Mouse (Mus musculus): ENCODE results near the gene Ggcx. TPM values are rescaled to one million over a fixed set of nuclear protein-coding genes. Genes with fewer than 3 reads are reported as not detected.

Ggcx gene
- polyA plus RNA-seq, 1 experiment from 2014 or later = 23.9 TPM

DNA sequence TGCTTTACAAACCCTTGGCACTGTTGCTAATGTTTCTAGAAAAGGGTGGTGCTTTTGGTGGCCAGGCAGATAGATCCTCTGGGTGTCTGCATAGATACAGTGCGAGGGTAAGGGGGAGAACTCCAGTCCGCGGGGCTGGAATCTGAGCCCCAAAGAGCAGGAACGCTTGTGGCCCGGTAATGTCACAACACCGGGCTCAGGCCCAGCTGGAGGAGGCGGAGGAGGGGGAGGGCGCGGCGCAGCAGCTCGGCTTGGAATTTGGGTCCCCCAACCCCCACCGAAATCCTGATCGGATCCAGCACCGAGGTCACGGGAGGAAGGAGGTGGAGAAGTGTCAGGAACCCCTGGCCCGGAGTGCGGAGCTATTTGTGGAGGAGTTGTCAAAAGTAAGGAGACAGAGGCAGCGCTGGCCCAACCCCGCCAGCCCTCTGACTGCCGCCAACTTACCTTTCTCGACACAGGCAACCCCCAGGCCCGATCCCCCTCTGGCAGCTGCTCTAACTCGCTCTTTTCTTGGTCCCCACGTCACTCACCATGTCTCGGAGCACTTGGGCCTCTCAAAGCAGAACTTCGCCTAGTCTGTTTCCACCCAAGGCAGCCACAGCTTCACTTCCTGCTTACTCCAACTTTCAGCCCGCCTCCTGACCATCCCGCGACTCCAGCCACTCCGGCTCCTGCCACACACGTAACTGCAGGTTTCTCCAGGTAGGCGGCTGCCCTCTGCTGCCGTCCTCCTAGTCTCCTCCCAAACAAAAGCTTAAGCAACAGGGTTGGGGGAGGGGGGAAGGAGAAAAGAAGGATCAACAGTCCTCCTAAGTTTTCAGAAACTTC, 24.0 kb upstream of the Ggcx start, which contains the start of gene Vamp8:
Gene Vamp8, minus strand, starts transcription at position 763 of the 831 bp plus-strand sequence.
- H3K4me3 ChIP-seq (ENCODE audit: low read depth, low read length) = peak within 1 kb of the TSS; percentile 60
- peak within 1 kb of the TSS; percentile 82 for H3K4me2 ChIP-seq
- H3K36me3 ChIP-seq (ENCODE audit: control insufficient read depth, insufficient read depth, low read length) = peaks cover 5% of the 10 kb centered on the region
- peaks cover 19% of the 10 kb centered on the region for H3K4me1 ChIP-seq (ENCODE audit: control insufficient read depth, insufficient read depth, low read length)
- under 1% methylated on average over 33 of the region's 33 CpGs for WGBS (ENCODE audit: insufficient replicate concordance)
- no peaks in the 10 kb centered on the region for H3K27me3 ChIP-seq (ENCODE audit: control insufficient read depth, insufficient read depth, low read length)
- peak; percentile 55 for ATAC-seq (replicated peaks; ENCODE audit: insufficient number of reproducible peaks, low FRiP score, low TSS enrichment)
- peak within 1 kb of the TSS; percentile 93 for H3K9ac ChIP-seq (ENCODE audit: low read depth, low read length)
- H3K9me3 ChIP-seq (replicated peaks; ENCODE audit: control insufficient read depth, low read length) = no peaks in the 10 kb centered on the region
- peak within 1 kb of the TSS; percentile 97 for H3K27ac ChIP-seq (ENCODE audit: low read depth, low read length)

DNA sequence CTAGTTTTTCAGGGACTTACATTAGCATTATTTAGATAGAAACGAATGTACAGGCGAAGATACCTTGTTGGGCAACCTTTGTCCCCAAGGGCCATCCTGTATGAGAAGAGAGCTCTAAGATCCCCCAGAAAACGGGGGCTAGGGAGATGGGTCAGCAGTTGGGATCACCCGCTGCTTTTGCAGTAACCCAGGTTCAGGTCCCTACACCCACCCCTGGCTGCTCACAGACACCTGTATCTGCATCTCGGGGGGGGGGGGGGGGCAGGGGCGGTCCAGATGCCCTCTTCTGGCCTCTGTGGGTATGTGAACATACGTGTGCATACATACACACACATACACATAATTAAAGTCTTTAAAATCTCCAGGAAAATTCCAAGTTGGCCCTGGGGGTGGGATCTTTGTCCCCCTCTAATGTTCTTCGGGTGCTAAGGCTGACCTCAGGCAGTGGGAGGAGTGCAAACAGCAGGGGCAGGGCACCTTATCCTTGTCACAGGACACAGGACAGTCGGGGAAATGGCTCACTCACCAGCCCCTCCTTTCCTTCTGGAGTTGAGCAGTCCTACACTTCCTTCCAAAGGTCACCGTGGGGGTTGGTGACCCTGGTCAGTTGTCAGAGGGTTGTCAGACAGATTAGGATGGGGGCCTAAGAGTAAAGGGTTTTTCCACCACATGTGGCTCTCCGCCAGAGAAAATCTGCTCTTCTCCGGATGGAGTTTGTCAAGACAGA, 23.1 kb upstream of the Ggcx start:
- Histone ChIP-seq H3K4me2 (peak overlapping the region; percentile 82), H3K9me3 (replicated peaks; ENCODE audit: control insufficient read depth, low read length) (no peaks in the 10 kb centered on the region), H3K27ac (ENCODE audit: low read depth, low read length) (peak overlapping the region; percentile 97), H3K4me3 (ENCODE audit: low read depth, low read length) (peak overlapping the region; percentile 60), H3K27me3 (ENCODE audit: control insufficient read depth, insufficient read depth, low read length) (no peaks in the 10 kb centered on the region), H3K9ac (ENCODE audit: low read depth, low read length) (peak overlapping the region; percentile 93), H3K4me1 (ENCODE audit: control insufficient read depth, insufficient read depth, low read length) (peaks cover 19% of the 10 kb centered on the region), H3K36me3 (ENCODE audit: control insufficient read depth, insufficient read depth, low read length) (0 out of 2 replicates have a peak, but pooled peaks cover 2% of the 10 kb centered on the region)
- peak; percentile 83 for ATAC-seq (replicated peaks; ENCODE audit: insufficient number of reproducible peaks, low FRiP score, low TSS enrichment)
- 9% methylated on average over 12 of the region's 12 CpGs for WGBS (ENCODE audit: insufficient replicate concordance)

DNA sequence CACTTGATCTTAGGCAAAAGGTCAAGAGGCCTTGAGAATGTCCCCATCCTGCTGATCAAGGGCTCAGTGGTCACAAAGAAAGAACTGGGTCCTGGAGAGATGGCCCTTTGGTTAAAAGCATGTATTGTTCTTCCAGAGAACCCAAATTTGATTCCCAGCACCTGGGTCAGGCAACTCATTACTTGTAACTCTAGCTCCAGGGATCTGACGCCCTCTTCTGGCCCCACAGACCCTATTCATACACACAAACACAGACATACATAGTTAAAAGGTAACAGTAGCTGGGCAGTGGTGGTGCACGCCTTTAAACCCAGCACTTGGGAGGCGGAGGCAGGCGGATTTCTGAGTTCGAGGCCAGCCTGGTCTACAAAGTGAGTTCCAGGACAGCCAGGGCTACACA, 21.8 kb upstream of the Ggcx start:
- H3K4me2 ChIP-seq = no peak overlapping the region
- no peak overlapping the region for H3K4me3 ChIP-seq (ENCODE audit: low read depth, low read length)
- no peak overlapping the region for H3K27ac ChIP-seq (ENCODE audit: low read depth, low read length)
- no peaks in the 10 kb centered on the region for H3K9me3 ChIP-seq (replicated peaks; ENCODE audit: control insufficient read depth, low read length)
- no peak for ATAC-seq (replicated peaks; ENCODE audit: insufficient number of reproducible peaks, low FRiP score, low TSS enrichment)
- WGBS (ENCODE audit: insufficient replicate concordance) = 92% methylated on average over 5 of the region's 5 CpGs
- H3K36me3 ChIP-seq (ENCODE audit: control insufficient read depth, insufficient read depth, low read length) = 0 out of 2 replicates have a peak, but pooled peaks cover 2% of the 10 kb centered on the region
- H3K9ac ChIP-seq (ENCODE audit: low read depth, low read length) = no peak overlapping the region
- H3K4me1 ChIP-seq (ENCODE audit: control insufficient read depth, insufficient read depth, low read length) = peaks cover 19% of the 10 kb centered on the region
- no peaks in the 10 kb centered on the region for H3K27me3 ChIP-seq (ENCODE audit: control insufficient read depth, insufficient read depth, low read length)

DNA sequence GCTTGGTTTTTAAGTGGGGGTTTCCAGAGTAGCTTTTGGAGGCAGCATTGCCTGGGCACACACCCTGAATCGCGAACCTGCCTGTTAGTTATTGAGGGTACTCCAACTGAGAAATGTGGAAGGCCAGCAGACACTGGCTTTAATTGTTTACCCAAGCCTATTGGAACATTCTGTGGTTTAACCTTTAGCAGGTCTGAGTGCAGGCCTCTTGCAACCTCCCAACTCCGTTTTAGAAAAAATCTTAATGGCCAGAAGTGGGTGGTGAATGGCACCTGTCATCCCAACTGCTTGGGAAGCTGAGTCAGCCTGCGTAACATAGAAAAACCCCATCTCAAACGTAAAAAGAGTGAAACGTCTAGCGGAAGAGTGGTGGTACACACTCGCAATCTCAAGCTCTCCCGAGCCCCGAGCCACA, 17.3 kb upstream of the Ggcx start:
- Histone ChIP-seq H3K4me2 (no peak overlapping the region), H3K27me3 (ENCODE audit: control insufficient read depth, insufficient read depth, low read length) (no peaks in the 10 kb centered on the region), H3K36me3 (ENCODE audit: control insufficient read depth, insufficient read depth, low read length) (no peaks in the 10 kb centered on the region), H3K27ac (ENCODE audit: low read depth, low read length) (no peak overlapping the region), H3K4me3 (ENCODE audit: low read depth, low read length) (no peak overlapping the region), H3K9ac (ENCODE audit: low read depth, low read length) (no peak overlapping the region), H3K9me3 (replicated peaks; ENCODE audit: control insufficient read depth, low read length) (no peaks in the 10 kb centered on the region), H3K4me1 (ENCODE audit: control insufficient read depth, insufficient read depth, low read length) (peaks cover 4% of the 10 kb centered on the region; the same call in 1 of the 2 replicates)
- 77% methylated on average over 10 of the region's 10 CpGs for WGBS (ENCODE audit: insufficient replicate concordance)
- no peak for ATAC-seq (replicated peaks; ENCODE audit: insufficient number of reproducible peaks, low FRiP score, low TSS enrichment)

DNA sequence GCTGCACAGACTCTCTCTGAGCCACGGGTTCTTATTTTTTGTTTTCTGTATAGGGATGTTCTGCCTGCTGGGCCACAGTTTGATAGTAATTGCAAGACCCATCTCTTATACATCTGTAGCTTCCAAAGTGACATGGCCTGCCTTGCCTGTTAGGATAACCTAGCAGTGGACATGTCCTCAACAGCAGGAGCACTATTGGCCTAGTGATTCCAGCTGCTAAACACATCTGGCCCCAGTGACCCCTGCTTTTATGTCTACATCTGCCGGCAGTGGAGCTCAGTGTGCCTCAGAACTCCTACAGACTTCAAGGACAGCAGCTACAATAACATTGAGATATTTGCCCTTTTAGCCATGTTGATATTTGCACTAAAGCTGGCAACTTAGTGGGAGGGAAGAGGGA, 14.1 kb upstream of the Ggcx start:
- Histone ChIP-seq H3K27ac (ENCODE audit: low read depth, low read length) (no peak overlapping the region), H3K27me3 (ENCODE audit: control insufficient read depth, insufficient read depth, low read length) (no peaks in the 10 kb centered on the region), H3K4me2 (no peak overlapping the region), H3K4me1 (ENCODE audit: control insufficient read depth, insufficient read depth, low read length) (no peaks in the 10 kb centered on the region), H3K36me3 (ENCODE audit: control insufficient read depth, insufficient read depth, low read length) (no peaks in the 10 kb centered on the region), H3K9ac (ENCODE audit: low read depth, low read length) (no peak overlapping the region), H3K4me3 (ENCODE audit: low read depth, low read length) (no peak overlapping the region), H3K9me3 (replicated peaks; ENCODE audit: control insufficient read depth, low read length) (no peaks in the 10 kb centered on the region)
- 52% methylated on average over 2 of the region's 2 CpGs for WGBS (ENCODE audit: insufficient replicate concordance)
- no peak for ATAC-seq (replicated peaks; ENCODE audit: insufficient number of reproducible peaks, low FRiP score, low TSS enrichment)

DNA sequence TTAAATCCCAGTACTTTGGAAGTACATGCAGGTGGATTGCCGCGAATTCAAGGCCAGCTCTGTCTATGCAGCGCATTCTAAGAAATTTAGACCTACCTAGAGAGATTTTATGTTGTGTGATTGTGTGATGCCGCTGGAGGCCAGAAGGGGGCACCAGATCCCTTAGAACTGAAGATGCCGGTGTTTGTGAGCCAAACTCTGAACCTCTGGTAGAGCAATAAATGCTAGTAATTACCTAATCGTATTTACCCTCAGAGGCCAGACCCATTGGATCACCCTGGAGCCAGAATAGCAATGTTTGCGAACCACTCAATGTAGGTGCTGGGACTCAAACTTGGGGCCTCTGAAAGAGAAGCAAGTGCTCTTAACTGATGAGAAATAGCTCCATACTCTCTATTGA, 12.2 kb upstream of the Ggcx start:
- Histone ChIP-seq H3K4me2 (no peak overlapping the region), H3K4me3 (ENCODE audit: low read depth, low read length) (no peak overlapping the region), H3K27me3 (ENCODE audit: control insufficient read depth, insufficient read depth, low read length) (no peaks in the 10 kb centered on the region), H3K27ac (ENCODE audit: low read depth, low read length) (no peak overlapping the region), H3K4me1 (ENCODE audit: control insufficient read depth, insufficient read depth, low read length) (no peaks in the 10 kb centered on the region), H3K36me3 (ENCODE audit: control insufficient read depth, insufficient read depth, low read length) (no peaks in the 10 kb centered on the region), H3K9ac (ENCODE audit: low read depth, low read length) (no peak overlapping the region), H3K9me3 (replicated peaks; ENCODE audit: control insufficient read depth, low read length) (no peaks in the 10 kb centered on the region)
- WGBS (ENCODE audit: insufficient replicate concordance) = 30% methylated on average over 7 of the region's 7 CpGs
- no peak for ATAC-seq (replicated peaks; ENCODE audit: insufficient number of reproducible peaks, low FRiP score, low TSS enrichment)

DNA sequence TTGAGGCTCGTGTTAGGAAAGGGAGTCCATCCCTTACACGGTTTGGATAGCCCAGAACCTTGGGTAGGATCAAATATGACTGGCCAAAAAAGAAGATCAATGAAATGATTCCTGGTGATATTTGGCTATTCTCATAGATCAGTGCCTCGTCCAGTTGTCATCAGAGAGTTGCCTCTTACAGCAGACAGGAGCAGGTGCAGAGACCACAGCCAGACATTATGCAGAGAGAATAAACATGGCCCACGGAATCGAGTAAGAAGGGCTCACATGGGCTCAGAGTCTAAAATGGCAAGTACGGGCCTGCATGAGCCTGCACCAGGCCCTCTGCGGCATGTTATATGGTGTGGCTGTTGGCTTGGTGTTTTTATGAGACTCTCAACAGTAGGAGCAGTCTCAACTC, 8.8 kb upstream of the Ggcx start:
- H3K27ac ChIP-seq (ENCODE audit: low read depth, low read length) = no peak overlapping the region
- 73% methylated on average over 7 of the region's 7 CpGs for WGBS (ENCODE audit: insufficient replicate concordance)
- no peak overlapping the region for H3K9ac ChIP-seq (ENCODE audit: low read depth, low read length)
- no peak overlapping the region for H3K4me3 ChIP-seq (ENCODE audit: low read depth, low read length)
- H3K9me3 ChIP-seq (replicated peaks; ENCODE audit: control insufficient read depth, low read length) = no peaks in the 10 kb centered on the region
- no peaks in the 10 kb centered on the region for H3K4me1 ChIP-seq (ENCODE audit: control insufficient read depth, insufficient read depth, low read length)
- H3K4me2 ChIP-seq = no peak overlapping the region
- ATAC-seq (replicated peaks; ENCODE audit: insufficient number of reproducible peaks, low FRiP score, low TSS enrichment) = no peak
- H3K36me3 ChIP-seq (ENCODE audit: control insufficient read depth, insufficient read depth, low read length) = no peaks in the 10 kb centered on the region
- no peaks in the 10 kb centered on the region for H3K27me3 ChIP-seq (ENCODE audit: control insufficient read depth, insufficient read depth, low read length)

DNA sequence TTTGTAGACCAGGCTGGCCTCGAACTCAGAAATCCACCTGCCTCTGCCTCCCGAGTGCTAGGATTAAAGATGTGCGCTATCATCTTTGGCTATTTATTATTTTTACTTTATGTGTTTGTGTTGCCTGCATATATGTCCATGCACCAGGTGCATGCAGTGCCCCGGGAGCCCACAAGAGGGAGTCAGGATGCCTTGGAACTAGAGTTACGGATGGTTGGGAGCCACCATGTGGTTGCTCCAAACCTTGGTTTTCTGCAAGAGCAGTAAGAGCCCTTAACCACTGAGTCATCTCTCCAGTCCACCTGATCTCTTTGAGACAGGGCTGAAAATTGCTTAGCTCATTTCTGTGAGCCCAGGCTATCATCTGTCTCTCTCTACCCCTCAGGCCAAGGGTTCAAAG, 7.0 kb upstream of the Ggcx start:
- no peak overlapping the region for H3K4me2 ChIP-seq
- WGBS (ENCODE audit: insufficient replicate concordance) = under 1% methylated on average over 5 of the region's 5 CpGs
- no peak overlapping the region for H3K9ac ChIP-seq (ENCODE audit: low read depth, low read length)
- no peaks in the 10 kb centered on the region for H3K9me3 ChIP-seq (replicated peaks; ENCODE audit: control insufficient read depth, low read length)
- H3K4me1 ChIP-seq (ENCODE audit: control insufficient read depth, insufficient read depth, low read length) = no peaks in the 10 kb centered on the region
- H3K27ac ChIP-seq (ENCODE audit: low read depth, low read length) = no peak overlapping the region
- H3K36me3 ChIP-seq (ENCODE audit: control insufficient read depth, insufficient read depth, low read length) = no peaks in the 10 kb centered on the region
- H3K27me3 ChIP-seq (ENCODE audit: control insufficient read depth, insufficient read depth, low read length) = no peaks in the 10 kb centered on the region
- no peak overlapping the region for H3K4me3 ChIP-seq (ENCODE audit: low read depth, low read length)
- ATAC-seq (replicated peaks; ENCODE audit: insufficient number of reproducible peaks, low FRiP score, low TSS enrichment) = no peak
